8 mouse cellular contexts compared by ENCODE assay signal in the genomic region with DNA sequence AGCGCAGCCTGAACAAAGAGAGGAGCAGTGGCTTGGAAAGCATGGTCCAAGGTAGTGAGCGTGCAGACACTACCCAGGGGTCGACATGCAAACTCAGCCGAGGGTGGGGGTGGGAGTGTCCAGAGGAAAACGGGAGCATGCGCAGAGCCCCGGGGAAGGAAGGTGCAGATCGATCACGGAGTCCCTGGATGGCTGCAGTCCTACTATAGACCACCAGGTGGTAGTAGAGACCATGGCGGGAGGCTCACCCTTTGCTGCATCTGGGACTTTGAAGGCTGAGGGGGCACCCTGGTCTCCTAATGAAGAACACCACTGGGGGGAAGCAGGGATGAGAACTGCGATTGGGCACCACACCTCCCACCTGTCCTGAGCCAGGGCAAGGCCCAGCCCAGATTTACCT. TPM values are rescaled to one million over a fixed set of nuclear protein-coding genes. Genes with fewer than 3 reads are reported as not detected.
DNase-seq lines count a peak whose midpoint lies in the region; ATAC-seq and TF ChIP-seq lines count a peak whose summit lies in the region.

No protein-coding gene starts in this region.

- H3K4me2 ChIP-seq in hindbrain, postnatal 0 days (ENCODE audit: low read depth, low read length), result peak overlapping the region; percentile 57
- H3K4me2 ChIP-seq in limb, embryonic 12.5 days, result peak overlapping the region; percentile 72
- H3K4me2 ChIP-seq in midbrain, embryonic 13.5 days (replicated peaks), result peak overlapping the region; percentile 67

- H3K9ac ChIP-seq in hindbrain, postnatal 0 days (replicated peaks; ENCODE audit: low read length), result peak overlapping the region; percentile 33; the same call in 1 of the 2 replicates
- peak overlapping the region; percentile 47 for H3K9ac ChIP-seq in limb, embryonic 12.5 days (replicated peaks)
- H3K9ac ChIP-seq in midbrain, embryonic 13.5 days (replicated peaks), result peak overlapping the region; percentile 60

- no peaks in the 10 kb centered on the region for H3K27me3 ChIP-seq in hindbrain, postnatal 0 days (ENCODE audit: insufficient read depth, low read length)
- H3K27me3 ChIP-seq in limb, embryonic 12.5 days, result no peaks in the 10 kb centered on the region
- no peaks in the 10 kb centered on the region for H3K27me3 ChIP-seq in midbrain, embryonic 13.5 days

- no peak overlapping the region for H3K27ac ChIP-seq in hindbrain, postnatal 0 days
- no peak overlapping the region for H3K27ac ChIP-seq in limb, embryonic 12.5 days
- no peak overlapping the region for H3K27ac ChIP-seq in midbrain, embryonic 13.5 days

- DNase-seq in left cerebral cortex, adult 18-20 months (ENCODE audit: low spot score in 2 of 2), result peak; percentile 74 to 84
- DNase-seq in left cerebral cortex, adult 11 months (ENCODE audit: low spot score), result no peak
- peak; percentile 95 for DNase-seq in cerebellum, postnatal 10 days
- DNase-seq in frontal cortex, postnatal 14 days (ENCODE audit: low spot score in 2 of 2), result peak; percentile 50 to 73
- DNase-seq in hindbrain, postnatal 0 days (ENCODE audit: low spot score), result peak; percentile 90
- peak; percentile 67 to 82 for DNase-seq in spleen, postnatal 10 days (ENCODE audit: low spot score in 2 of 2)

- peaks cover 3% of the 10 kb centered on the region; the same call in 1 of the 2 replicates for H3K36me3 ChIP-seq in hindbrain, postnatal 0 days (ENCODE audit: insufficient read depth, low read length)
- peaks cover 34% of the 10 kb centered on the region for H3K36me3 ChIP-seq in limb, embryonic 12.5 days
- H3K36me3 ChIP-seq in midbrain, embryonic 13.5 days, result peaks cover 25% of the 10 kb centered on the region

- H3K4me1 ChIP-seq in hindbrain, postnatal 0 days (ENCODE audit: insufficient read depth, low read length), result 0 out of 2 replicates have a peak, but pooled peaks cover 9% of the 10 kb centered on the region
- peaks cover 41% of the 10 kb centered on the region for H3K4me1 ChIP-seq in limb, embryonic 12.5 days (replicated peaks)
- H3K4me1 ChIP-seq in midbrain, embryonic 13.5 days (replicated peaks), result peaks cover 49% of the 10 kb centered on the region

- H3K9me3 ChIP-seq in hindbrain, postnatal 0 days (ENCODE audit: low read length), result no peaks in the 10 kb centered on the region
- H3K9me3 ChIP-seq in limb, embryonic 12.5 days, result no peaks in the 10 kb centered on the region
- H3K9me3 ChIP-seq in midbrain, embryonic 13.5 days, result no peaks in the 10 kb centered on the region

- H3K4me3 ChIP-seq in hindbrain, postnatal 0 days (ENCODE audit: low read length), result peak overlapping the region; percentile 27; the same call in 1 of the 2 replicates
- H3K4me3 ChIP-seq in limb, embryonic 12.5 days (replicated peaks), result peak overlapping the region; percentile 65
- peak overlapping the region; percentile 39 for H3K4me3 ChIP-seq in midbrain, embryonic 13.5 days (replicated peaks)

- ATAC-seq in hindbrain, postnatal 0 days, result peak; percentile 53
- ATAC-seq in limb, embryonic 12.5 days (ENCODE audit: insufficient number of reproducible peaks, insufficient read depth, low FRiP score, low TSS enrichment, low read depth), result no peak
- peak; percentile 41 for ATAC-seq in midbrain, embryonic 13.5 days

- WGBS in hindbrain, postnatal 0 days, result 8% methylated on average over 11 of the region's 11 CpGs
- WGBS in limb, embryonic 12.5 days, result 3% methylated on average over 11 of the region's 11 CpGs
- 2% methylated on average over 11 of the region's 11 CpGs for WGBS in midbrain, embryonic 13.5 days

- peak; percentile 99 for TF ChIP-seq CTCF in hindbrain, postnatal 0 days (IDR thresholded peaks at IDR 0.05; ENCODE audit: low read depth)

RNA-seq across cellular contexts. Expression of a gene that starts 2.6 kb away (rescaled TPM):
- under 1 TPM in 1 of 2 experiments, not detected in 1; 0.28 TPM for total RNA-seq in left cerebral cortex, adult 18-20 months (2021)
- 7.6 and 9.6 TPM in 2 replicates for total RNA-seq in hindbrain, postnatal 0 days (2014; rRNA removed)
- 3.5 and 4.2 TPM in 2 replicates for polyA plus RNA-seq in hindbrain, postnatal 0 days (2015; fragmentation: Nextera tagmentation; extraction: Ambion mirVana)
- polyA plus RNA-seq in limb, embryonic 12.5 days (2016; fragmentation: Nextera tagmentation; extraction: Ambion mirVana), result 53.2 and 55.1 TPM in 2 replicates
- 8.8 and 11.4 TPM in 2 replicates for polyA plus RNA-seq in midbrain, embryonic 13.5 days (2015; fragmentation: Nextera tagmentation; extraction: Ambion mirVana)

RNA-seq across cellular contexts. Expression of a gene that starts 9.3 kb away (rescaled TPM):
- 100 to 1,000 TPM in 1 of 2 experiments, 10 to 100 TPM in 1; 99.8 to 102 TPM for total RNA-seq in left cerebral cortex, adult 18-20 months (2021)
- total RNA-seq in hindbrain, postnatal 0 days (2014; rRNA removed), result 94.4 and 107 TPM in 2 replicates
- 67.6 and 73.2 TPM in 2 replicates for polyA plus RNA-seq in hindbrain, postnatal 0 days (2015; fragmentation: Nextera tagmentation; extraction: Ambion mirVana)
- polyA plus RNA-seq in limb, embryonic 12.5 days (2016; fragmentation: Nextera tagmentation; extraction: Ambion mirVana), result 27.0 and 32.1 TPM in 2 replicates
- polyA plus RNA-seq in midbrain, embryonic 13.5 days (2015; fragmentation: Nextera tagmentation; extraction: Ambion mirVana), result 28.2 and 34.2 TPM in 2 replicates

RNA-seq across cellular contexts. Expression of a gene that starts 17.7 kb away (rescaled TPM):
- total RNA-seq in left cerebral cortex, adult 18-20 months (2021), result 10 to 100 TPM; 58.3 to 60.8 TPM
- total RNA-seq in hindbrain, postnatal 0 days (2014; rRNA removed), result 107 and 171 TPM in 2 replicates
- 57.0 and 61.4 TPM in 2 replicates for polyA plus RNA-seq in hindbrain, postnatal 0 days (2015; fragmentation: Nextera tagmentation; extraction: Ambion mirVana)
- polyA plus RNA-seq in limb, embryonic 12.5 days (2016; fragmentation: Nextera tagmentation; extraction: Ambion mirVana), result 17.6 and 21.3 TPM in 2 replicates
- polyA plus RNA-seq in midbrain, embryonic 13.5 days (2015; fragmentation: Nextera tagmentation; extraction: Ambion mirVana), result 21.8 and 22.5 TPM in 2 replicates

RNA-seq across cellular contexts. Expression of a gene that starts 21.3 kb away (rescaled TPM):
- under 1 TPM; 0.19 to 0.42 TPM for total RNA-seq in left cerebral cortex, adult 18-20 months (2021)
- 0.07 and 0.31 TPM in 2 replicates for total RNA-seq in hindbrain, postnatal 0 days (2014; rRNA removed)
- polyA plus RNA-seq in hindbrain, postnatal 0 days (2015; fragmentation: Nextera tagmentation; extraction: Ambion mirVana), result 0.20 and 0.42 TPM in 2 replicates
- polyA plus RNA-seq in limb, embryonic 12.5 days (2016; fragmentation: Nextera tagmentation; extraction: Ambion mirVana), result 0.18 and 0.20 TPM in 2 replicates
- polyA plus RNA-seq in midbrain, embryonic 13.5 days (2015; fragmentation: Nextera tagmentation; extraction: Ambion mirVana), result 0.19 and 0.24 TPM in 2 replicates

RNA-seq across cellular contexts. Expression of a gene that starts 24.6 kb away (rescaled TPM):
- total RNA-seq in left cerebral cortex, adult 18-20 months (2021), result not detected
- total RNA-seq in hindbrain, postnatal 0 days (2014; rRNA removed), result 0.05 TPM in 1 of 2 replicates, not detected in the other
- 1.00 and 1.1 TPM in 2 replicates for polyA plus RNA-seq in hindbrain, postnatal 0 days (2015; fragmentation: Nextera tagmentation; extraction: Ambion mirVana)
- polyA plus RNA-seq in limb, embryonic 12.5 days (2016; fragmentation: Nextera tagmentation; extraction: Ambion mirVana), result 0.26 and 0.40 TPM in 2 replicates
- polyA plus RNA-seq in midbrain, embryonic 13.5 days (2015; fragmentation: Nextera tagmentation; extraction: Ambion mirVana), result 0.88 and 0.93 TPM in 2 replicates
